Mouse (Mus musculus) MN1 (cell line): Measurements from ENCODE around the gene Nat14.
"Not testable (repeated sequence)": the region's sequence is repeated elsewhere in the genome, so short reads cannot be mapped to it uniquely, and the experiment has no call there.

Experiments used
- DNase-seq: peaks from one replicate; pipeline ENCODE4 v3.0.0-alpha.2; 2016; ENCODE audit warnings: low spot score

The Nat14 gene

GRCm38 (mm10) chr7:4921824-4922482, at the start of gene Nat14:
Nat14 (plus strand) TSS chr7:4922028.
- no peak for DNase-seq

GRCm38 (mm10) chr7:4876753-4877221, 45.0 kb upstream of the Nat14 start, which contains the start of gene Isoc2a:
Isoc2a (plus strand) TSS chr7:4877153.
- DNase-seq = peak; percentile 94

GRCm38 (mm10) chr7:4877226-4877625, 44.6 kb upstream of the Nat14 start:
- DNase-seq = peak; percentile 28

- peak; percentile 15 for DNase-seq
Measured at GRCm38 (mm10) chr7:4878186-4878585, 43.6 kb upstream of the Nat14 start.

GRCm38 (mm10) chr7:4879036-4879435, 42.8 kb upstream of the Nat14 start:
- not testable (repeated sequence) for DNase-seq

GRCm38 (mm10) chr7:4886680-4887079, 35.1 kb upstream of the Nat14 start:
- no peak for DNase-seq

- no peak for DNase-seq
Measured at GRCm38 (mm10) chr7:4895186-4895585, 26.6 kb upstream of the Nat14 start.

- no peak for DNase-seq
Measured at GRCm38 (mm10) chr7:4898851-4899648, 22.8 kb upstream of the Nat14 start.

- no peak for DNase-seq
Measured at GRCm38 (mm10) chr7:4899649-4900522, 21.9 kb upstream of the Nat14 start.

- DNase-seq = no peak
Measured at GRCm38 (mm10) chr7:4900523-4900851, 21.3 kb upstream of the Nat14 start.

GRCm38 (mm10) chr7:4901171-4901570, 20.7 kb upstream of the Nat14 start:
- DNase-seq = no peak

GRCm38 (mm10) chr7:4902404-4902803, 19.4 kb upstream of the Nat14 start:
- no peak for DNase-seq

GRCm38 (mm10) chr7:4906466-4906950, 15.3 kb upstream of the Nat14 start, which contains the start of gene Gm36210:
Gm36210 (minus strand) TSS chr7:4906516.
- DNase-seq = no peak

- DNase-seq = no peak
Measured at GRCm38 (mm10) chr7:4911561-4911960, 10.3 kb upstream of the Nat14 start.

- DNase-seq = no peak
Measured at GRCm38 (mm10) chr7:4912248-4912647, 9.6 kb upstream of the Nat14 start.

GRCm38 (mm10) chr7:4915007-4915665, 6.7 kb upstream of the Nat14 start, which contains the start of gene Zfp628:
Zfp628 (plus strand) TSS chr7:4915217.
- peak; percentile 94 for DNase-seq

GRCm38 (mm10) chr7:4915669-4916416, 6.0 kb upstream of the Nat14 start:
- peak; percentile 70 for DNase-seq

- no peak for DNase-seq
Measured at GRCm38 (mm10) chr7:4917494-4917893, 4.3 kb upstream of the Nat14 start.

GRCm38 (mm10) chr7:4918681-4919080, 3.1 kb upstream of the Nat14 start:
- DNase-seq = no peak

- no peak for DNase-seq
Measured at GRCm38 (mm10) chr7:4919096-4919495, 2.7 kb upstream of the Nat14 start.

GRCm38 (mm10) chr7:4919971-4920370, 1.9 kb upstream of the Nat14 start:
- no peak for DNase-seq
